Mouse (Mus musculus): Measurements from ENCODE around the gene Fmnl3.
A peak's percentile ranks its signal among the peaks of the same experiment; 100 is the strongest.

The Fmnl3 gene

DNA sequence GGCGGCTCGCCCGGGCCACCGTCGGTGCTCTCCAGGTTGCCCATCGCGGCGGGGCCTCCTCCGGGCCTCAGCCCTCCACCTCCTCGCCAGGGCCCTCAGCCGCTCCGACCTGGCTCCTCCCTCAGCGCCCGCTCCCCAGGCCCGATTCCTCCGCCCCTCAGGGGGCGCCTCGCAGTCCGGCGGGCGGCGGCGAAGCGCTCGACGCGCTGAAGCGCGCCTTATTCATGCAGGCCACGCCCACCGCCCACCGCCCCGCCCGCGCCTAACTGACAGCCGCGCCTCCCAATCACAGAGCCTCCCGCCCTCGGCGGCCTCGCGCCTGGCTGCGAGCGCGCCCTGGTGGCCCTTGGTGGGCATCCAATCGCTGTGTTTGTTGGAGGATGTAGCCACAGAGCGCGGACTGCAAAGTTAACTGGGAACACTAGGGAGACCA lies at the start of gene Fmnl3:
TSS of gene Fmnl3 (minus strand) at position 224 of the 433 bp plus-strand sequence.
- DNase-seq = peak; percentile 97

DNA sequence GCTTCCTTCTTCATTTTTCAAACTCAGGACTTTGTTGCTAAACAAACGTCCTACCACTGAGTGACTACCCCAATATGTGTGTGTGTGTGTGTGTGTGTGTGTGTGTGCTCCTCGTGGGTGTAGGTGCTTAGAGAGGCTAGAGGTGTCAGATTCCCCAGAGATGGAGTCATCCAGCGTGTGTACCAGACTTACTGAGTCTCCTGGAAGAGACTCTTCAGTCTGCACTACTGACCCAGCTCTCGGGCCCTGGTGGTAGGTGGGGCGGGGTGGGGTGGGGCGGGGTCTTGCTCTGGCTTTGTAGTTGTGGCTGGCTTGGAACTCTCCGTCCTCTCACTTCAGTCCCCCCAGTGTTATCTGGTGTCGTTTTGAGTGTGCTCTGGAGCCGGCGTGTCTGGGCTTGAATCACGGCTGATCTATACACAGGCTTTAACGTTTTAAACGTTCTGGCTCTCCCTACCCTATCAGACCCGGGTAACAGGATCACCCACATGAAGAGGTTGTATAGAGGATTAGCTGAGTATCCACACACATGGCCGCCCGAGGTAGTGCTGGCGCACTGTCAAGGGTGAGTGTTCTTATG lies 47.5 kb upstream of the Fmnl3 start:
- DNase-seq = no peak

DNA sequence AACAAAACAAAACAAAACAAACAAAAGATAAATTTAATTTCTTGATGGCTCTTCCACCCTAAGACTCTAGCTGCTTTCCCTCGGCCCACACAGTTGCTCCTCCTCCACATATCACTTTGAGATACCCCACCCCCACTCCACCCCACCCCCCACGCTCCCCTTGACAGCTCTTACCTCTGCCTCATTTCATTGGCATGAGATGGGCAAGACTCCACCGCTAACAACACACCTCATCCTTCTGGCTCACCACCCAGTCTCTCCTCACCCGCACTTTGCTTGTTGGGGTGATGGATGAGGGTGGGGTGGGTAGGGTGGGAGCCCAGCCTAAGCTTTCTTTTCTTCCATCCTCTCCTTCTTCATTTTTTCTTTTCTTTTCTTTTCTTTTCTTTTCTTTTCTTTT lies 46.7 kb upstream of the Fmnl3 start:
- no peak for DNase-seq

DNA sequence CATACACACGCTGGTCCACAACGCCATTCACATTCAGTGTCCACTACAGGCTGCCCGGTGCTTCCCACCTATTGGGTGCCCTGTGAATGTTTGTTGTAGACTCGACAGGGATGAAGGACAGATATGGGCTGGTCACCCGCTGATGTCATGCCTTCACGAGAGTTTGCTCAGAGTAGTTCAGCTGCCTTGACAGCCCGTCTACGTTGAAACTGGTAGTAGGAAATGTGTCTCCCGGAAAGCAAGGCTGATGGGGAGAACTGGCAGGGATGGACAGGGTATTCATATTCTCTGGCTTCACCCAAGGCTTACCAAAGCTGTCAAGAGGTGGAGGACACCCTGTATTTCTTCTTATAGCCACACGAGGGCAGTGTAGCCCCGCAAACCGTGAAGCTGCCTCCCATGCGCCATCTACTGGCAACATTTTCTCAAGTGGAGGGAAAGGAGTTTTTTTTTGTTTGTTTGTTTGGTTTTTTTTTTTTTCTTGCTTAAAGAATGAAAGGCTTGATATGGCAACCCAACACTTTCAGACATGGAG lies 46.1 kb upstream of the Fmnl3 start:
- DNase-seq = peak; percentile 71 to 89

DNA sequence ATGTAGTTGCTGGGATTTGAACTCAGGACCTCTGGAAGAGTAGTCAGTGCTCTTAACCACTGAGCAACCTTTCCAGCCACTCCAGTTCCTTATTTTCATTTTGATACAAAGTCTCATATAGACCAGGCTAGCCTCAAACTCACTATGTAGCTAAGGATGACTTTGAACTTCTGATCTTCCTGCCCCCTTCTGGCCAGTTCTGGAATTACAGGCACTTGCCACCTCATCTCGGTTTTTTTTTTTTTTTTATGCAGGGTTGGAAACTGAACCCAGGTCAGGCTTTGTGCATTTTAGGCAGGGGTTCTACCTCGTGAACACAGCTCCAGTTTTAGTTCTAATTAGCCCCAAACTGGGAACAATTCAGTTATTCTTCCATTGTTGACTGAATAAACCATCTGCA lies 45.5 kb upstream of the Fmnl3 start:
- peak; percentile 71 to 75 for DNase-seq

DNA sequence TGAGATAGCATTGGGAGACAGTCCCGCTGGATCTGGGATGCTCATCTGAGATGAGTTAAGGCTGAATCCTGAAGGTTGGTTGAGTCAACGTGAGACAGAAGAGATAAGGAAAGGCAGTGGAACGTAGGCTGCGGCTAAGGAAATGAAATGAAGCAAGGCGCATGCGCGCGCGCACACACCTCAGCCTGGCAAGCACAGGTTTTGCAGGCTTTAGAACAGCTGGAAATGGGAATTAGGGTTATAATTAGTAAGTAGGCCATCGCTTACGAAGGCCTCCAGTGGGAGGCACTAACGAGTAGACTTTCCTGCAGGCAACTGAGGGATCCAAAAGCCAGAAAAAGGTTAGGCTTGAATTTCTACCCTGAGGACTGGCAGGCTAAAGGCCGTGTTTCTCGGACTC lies 41.5 kb upstream of the Fmnl3 start:
- DNase-seq = no peak

DNA sequence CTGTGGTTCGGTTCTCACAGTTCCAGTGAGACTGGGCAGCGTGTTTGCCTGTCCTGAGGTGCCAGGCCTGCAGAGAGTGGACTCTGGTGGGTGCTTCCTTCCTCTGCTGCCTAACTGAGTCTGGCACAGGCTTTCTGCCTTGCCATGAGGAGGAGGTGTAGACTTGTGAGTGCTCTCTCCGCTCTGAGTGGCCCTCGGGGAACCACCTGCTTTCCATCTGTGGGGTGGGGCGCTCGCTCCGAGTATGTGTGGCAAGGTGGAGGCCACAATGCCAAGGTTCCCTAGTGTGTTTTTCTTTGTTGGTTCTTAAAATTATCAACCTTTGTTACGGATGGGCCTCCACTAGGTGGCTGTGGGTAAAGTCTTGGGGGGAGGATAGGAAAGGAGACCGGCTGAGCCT lies 38.6 kb upstream of the Fmnl3 start:
- no peak for DNase-seq

DNA sequence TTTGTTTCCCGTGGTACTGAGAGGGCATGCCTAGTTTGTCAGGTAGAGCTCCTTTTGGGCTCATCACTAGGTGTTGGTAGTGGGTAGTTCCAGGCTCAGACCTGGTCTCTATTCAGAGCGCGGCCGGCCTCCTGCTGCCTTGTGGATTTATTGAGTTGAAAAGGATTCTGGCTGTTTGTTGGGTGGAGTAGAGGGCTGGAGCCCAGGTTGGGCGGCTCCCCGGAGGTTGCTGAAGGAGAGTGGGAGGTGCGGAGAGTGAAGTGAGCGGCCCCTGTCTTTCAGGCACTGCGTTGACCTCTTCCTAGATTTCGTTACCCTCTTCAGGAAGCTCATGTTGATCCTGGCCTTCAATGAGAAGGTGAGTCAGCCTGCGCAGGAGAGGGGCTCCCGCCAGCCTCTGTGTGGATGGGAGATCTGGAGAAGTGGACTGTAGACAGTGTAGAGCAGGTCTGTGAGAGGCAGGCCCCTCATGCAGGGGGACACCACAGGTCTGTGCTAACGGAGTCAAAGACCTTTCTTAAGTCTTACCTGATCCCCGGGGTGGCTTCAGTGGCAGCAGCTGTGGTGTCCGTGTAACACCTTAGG lies 36.8 kb upstream of the Fmnl3 start:
- no peak for DNase-seq

DNA sequence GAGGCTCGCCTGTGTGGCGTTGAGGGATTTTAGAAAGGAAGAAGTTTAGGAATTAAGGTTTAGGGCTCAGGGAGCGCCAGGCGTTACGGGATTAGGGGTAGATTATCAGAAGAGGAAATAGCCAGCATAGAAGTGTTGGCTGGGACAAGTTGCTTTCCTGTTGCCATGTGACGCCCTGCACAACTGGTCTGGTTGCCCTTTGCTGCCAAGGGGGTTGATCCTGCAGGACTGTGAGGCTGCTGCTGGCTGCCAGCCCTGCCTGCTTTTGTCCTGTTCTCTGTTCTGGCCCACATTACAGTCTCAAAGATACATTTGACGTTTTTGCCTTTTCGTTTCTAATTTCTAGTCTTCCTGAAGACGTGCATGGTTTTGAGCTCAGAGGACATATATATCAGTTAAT lies 34.9 kb upstream of the Fmnl3 start:
- DNase-seq = no peak

DNA sequence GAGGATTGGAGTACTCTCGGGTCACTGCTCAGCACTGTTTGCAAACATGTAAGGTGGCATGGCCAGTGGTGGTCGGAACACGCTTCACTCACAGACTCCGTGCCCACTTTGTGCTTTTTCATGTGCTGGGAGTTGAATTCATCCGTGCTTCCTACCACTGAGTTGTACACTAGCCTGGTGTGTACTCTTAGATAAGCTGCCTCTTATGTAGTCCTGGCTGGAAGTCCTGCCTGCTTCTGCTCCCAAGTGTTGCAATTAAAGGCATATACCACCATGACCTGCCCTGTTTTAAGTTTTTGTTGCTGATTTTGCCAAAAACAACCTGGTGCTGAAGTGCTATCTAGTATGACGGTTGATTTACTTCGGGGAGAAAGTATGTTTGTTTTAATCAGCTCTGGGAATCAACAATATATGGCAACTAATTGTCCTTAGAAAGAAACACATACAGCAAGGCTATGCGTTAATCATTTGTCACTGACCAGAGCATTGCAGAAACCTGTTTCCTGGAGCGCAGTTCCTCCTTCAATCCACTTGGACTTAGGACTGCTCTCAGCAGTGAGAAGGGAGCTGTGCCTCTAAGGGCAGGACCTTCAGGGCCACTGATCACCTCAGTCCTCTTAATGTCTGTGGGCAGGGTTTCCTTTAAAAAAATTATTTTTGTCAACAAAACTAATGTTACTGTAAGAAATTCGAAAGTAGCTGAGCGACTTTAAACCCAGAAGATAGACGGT lies 33.0 kb upstream of the Fmnl3 start:
- DNase-seq = no peak

DNA sequence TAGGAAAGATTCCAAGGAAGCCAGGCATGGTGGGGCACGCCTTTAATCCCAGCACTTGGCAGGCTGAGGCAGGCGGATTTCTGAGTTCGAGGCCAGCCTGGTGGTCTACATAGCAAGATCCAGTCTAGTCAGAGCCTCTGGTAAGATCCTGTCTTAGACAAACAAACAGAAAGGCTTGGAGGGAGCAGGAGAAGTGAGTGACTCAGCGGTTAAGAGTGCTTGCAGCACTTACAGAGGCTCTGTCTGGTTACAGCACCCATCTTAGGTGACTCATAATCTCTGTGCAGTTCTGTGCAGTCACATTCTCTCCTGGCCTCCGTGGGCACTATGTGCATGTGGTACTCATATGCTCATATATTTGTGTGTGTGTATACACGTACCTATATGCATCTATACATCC lies 30.3 kb upstream of the Fmnl3 start:
- DNase-seq = no peak

DNA sequence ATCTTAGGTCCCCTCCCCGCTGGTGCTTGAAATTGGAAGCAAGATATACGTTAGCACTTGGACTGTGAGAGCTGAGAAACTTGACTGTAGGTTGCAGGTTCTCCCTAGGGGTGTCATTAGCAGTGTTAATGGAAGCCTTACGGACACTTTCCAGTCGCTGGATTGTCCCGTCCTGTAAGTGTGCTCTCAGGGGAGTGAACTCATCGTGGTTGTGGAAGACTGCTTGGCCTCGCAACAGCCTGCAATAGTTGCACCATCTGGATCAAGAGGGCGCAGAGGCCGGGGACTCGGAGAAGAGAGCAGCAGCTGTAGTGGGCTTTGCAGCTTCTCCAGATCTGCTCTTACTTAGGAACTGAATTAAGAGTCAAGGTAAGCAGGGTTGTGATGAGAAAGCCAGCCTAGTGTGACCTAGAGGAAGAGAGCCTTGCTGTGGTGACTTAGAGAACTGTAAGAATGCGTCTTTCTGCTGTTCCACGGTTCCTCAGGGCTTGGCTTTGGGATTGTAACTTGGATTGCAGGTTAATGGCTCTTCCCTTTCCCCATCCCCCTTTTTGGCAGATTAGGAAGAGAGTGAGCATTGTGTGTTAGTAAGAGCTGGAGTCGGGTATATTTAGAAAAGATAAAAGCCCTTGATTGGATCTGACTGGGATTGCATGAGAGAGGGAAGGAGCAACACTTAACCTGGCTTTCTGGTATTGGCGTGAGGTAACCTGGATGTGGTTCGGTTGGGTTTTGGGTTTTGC lies 29.4 kb upstream of the Fmnl3 start:
- DNase-seq = no peak

DNA sequence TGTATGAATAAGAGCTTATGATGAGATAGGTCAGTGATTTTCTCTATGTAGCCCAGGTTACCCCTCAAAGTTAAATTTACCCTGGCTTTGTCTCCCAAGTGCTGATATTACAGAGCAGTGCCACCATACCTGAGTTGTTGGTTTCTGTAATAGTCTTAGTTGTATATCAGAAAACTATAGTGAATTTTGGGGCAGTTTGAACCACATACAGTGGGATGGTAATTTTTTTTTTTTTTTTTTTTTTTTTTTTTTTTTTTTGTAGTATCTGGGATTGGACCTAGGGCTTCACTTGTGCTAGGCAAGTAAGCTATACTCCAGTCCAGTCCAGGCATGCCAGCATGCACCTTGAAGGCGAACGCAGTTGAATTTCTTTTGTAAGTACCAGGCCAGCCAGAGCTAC lies 27.3 kb upstream of the Fmnl3 start:
- no peak for DNase-seq

DNA sequence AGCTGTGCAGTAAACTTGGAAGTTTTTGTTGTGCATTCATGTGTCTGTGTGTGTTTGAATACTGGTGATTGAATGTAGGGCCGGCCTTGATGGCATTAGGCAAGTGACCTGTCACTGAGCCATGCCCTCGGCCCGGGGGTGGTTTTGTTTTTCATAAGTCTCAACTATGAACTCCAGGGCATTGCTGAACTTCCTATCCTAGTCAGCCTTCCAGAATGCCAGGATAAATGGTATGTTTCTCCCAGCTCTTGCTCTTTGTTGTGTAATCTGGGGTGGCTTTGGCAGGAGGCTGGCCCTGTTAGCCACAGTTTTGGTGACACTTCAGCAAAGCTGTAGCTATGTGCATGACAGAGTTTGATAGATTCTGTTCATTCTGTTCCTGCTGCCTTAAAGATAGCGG lies 26.6 kb upstream of the Fmnl3 start:
- DNase-seq = no peak

DNA sequence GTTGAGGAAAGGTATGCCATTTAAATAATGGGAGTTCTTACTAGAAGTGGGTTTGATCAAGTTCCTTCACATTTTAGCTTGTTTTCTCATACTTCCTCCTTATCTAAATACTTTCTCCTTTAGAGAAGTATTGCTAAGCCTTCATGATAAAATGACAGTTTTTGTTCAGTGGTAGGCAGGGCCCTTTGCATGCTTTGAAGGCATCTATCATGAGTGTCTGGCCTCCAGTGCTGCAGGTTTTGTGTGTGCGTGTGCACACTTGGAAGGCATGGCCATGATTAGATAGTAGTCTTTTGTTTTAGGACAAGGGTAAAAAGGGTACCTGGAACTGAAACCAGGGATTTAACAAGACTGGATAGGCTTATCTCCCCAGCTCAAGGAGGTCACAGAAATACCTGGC lies 26.2 kb upstream of the Fmnl3 start:
- DNase-seq = no peak

DNA sequence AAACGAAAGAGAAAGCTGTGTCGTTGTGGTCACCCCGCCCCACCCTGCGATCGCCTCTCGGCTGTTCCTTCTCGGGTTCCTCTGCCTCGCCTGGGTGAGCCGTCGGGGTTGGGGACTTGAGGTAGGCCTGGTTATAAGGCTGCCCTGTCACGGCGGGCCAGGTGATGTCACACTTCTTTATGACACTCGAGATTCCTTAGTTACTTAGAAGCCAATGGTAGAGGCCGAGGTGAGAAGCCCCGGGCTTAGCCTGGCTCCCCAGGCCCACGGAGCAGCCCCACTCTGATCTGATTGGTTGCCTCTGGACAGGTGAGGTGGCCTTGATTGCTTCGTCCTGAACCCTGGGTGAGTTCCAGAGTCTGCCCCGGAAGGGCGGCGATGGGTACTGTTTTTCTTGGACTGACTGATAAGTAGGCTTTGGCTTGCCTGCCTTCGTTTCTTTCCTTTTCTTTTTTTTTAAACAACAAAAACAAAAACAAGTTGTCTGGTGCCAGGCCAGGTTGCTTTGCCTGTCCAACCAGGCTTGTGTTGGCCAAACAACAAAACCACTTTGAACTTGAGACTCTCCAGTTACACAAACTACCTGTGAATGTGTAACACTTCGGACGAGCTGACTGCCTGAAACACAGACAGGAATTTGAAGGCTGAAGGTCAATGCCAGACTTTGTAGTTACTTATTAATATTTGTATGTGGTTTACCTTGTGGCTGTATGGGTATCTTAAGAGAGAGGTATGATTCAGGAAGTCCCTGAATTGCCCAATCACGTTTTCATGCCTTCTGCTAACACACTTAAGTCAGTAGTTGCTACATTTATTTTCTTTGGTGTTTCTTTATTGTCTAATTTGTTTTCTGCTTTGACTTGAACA lies 23.3 kb upstream of the Fmnl3 start:
- DNase-seq = peak in 1 of 2 experiments; percentile 54

DNA sequence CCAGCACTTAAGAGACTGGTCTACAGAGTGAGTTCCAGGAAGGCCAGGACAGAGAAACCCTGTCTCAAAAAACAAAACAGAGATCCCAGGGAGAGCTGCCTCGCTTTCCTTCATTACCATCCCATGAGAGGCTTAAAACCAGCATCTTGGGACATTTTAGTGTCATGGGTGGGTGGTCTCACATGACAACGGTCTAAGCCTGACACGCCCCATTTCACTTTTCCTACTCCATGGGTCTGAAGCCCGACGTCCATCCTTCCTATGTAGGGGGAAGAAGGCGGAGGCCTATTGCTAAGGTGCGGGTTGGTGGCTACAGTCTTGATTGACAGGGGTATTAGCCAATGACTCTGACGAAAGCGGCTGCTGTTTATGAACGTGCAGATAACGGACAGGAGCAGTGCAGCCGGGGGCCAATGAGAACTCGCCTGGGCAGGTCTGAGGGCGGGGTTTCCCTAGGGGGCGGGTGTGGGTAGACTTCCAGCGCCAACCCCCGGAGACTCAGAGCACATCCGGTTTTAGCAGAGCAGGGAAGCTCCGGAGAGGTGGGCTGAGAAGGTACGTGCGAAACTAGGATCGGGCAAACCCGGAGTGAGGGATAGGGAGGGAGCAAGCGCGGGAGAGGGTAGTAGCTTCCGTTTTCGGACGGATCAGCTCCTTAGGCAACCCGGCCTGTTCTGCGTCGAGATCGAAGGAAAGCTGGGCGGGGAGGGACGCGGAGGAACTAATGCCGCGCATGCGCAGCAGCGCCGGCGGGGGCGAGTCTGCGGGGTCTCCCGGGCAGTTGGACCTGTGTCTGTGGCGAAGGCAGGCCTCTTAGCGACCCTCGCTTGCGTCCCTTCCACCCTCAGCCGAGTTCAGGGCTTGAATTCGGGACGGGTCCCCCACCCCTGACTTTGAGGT lies 22.5 kb upstream of the Fmnl3 start, which contains the start of gene Tmbim6:
TSS of gene Tmbim6 (plus strand) at position 397 of the 900 bp plus-strand sequence.
- DNase-seq = peak; percentile 98 to 99

DNA sequence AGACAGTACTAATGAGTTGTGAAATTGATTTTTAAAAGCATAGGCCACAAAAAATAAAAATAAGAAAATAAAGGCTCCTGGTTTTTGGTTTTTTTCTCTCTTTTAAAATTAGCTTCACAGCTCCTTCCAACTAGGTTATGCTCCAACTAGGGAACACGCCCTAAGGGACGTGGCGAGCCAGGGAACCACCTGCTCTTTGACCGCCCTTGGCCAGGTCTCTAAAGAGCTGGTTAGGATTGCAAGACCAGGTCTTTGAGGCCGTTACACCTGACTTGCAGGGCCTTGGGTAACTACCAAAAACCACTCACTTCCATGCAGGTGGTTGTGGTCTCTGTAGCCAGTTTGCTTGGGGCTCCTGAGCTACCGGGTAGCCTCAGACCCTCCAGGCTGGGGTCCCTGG lies 21.7 kb upstream of the Fmnl3 start:
- no peak for DNase-seq

DNA sequence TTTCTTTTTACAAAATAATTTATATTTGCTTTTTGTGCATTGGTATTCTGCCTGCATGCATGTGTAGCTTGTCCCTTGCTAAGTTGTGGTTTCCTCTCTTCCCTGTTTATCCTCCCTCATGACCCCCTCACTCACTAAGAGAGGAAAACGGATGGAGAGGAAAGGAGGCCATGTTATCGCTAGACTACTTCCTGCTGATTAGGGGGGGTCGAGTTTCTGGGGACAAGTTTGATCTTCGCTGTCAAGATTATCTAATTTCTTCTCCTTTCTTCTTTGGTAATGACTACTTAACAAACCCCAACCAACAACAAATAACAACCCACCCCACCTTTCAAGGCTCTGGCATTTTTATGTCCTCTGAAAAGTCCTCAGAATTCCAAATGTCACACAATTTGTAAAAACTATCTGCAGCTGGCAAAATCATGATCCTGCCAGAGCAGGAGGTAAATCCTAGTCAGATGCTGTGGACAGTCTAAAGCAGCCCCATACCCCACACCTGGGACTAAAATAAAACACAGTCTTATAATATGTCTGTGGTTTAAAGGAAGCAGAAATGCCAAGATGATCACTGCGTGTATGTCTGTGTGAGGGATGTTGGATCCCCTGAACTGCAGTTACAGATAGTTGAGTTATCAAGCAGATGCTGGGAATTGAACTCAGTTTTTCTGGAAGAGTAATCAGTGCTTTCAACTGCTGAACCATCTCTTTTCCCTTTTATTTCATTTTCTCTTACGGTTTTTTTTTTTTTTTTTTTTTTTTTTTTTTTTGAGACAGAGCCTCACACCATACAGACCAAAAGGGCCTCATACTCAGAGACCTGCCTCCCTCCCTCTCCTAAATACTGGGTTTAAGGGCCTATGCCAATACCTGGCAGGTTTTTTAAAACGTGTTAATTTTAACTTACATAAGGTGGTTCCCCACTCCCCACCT lies 20.5 kb upstream of the Fmnl3 start:
- no peak for DNase-seq

DNA sequence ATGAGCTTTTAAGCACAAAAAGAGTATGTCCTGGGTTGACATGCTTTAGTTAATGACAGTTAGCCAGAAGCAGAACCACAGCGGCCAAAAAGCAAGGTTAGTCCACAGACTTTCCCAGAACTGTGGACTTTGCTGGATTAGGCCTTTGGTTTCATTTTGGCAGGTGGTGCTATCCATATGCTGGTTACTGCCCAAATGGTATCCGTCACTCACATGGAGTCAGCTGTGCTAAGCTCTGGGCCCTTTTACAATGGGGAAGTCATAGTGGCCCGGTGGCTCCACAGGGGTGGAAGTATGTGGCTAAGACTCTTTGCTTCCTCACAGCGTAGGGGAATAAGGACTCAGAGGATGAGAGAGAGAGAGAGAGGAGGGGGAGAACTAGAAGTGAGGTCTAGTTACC lies 17.7 kb upstream of the Fmnl3 start:
- DNase-seq = no peak
